Mouse (Mus musculus): ENCODE results near the gene Gm17727. TPM values are rescaled to one million over a fixed set of nuclear protein-coding genes. Genes with fewer than 3 reads are reported as not detected.

The Gm17727 gene
- not detected in 2 replicates for polyA plus RNA-seq (2015; fragmentation: Nextera tagmentation; extraction: Ambion mirVana)

GRCm38 (mm10) chr9:35778009-35778408 is at the start of gene Gm17727:
Gene Gm17727, minus strand, starts transcription at chr9:35778109.

GRCm38 (mm10) chr9:35790001-35790400 is 12.1 kb upstream of the Gm17727 start, which contains the start of the genes Gm27235 and D730048I06Rik:
Gene Gm27235, minus strand, starts transcription at chr9:35790101.
Gene D730048I06Rik, minus strand, starts transcription at chr9:35790112.

GRCm38 (mm10) chr9:35740749-35741148 is 37.2 kb downstream of the Gm17727 start, which contains the start of gene Gm17677:
Gene Gm17677, plus strand, starts transcription at chr9:35741049.

Other genes starting within 250 kb of the Gm17727 start
- 0.17 and 0.27 TPM in 2 replicates for gene Ddx25, start 219.6 kb downstream of the Gm17727 start, polyA plus RNA-seq (2015; fragmentation: Nextera tagmentation; extraction: Ambion mirVana)
- 8.0 and 8.3 TPM in 2 replicates for gene Pus3, start 219.5 kb downstream of the Gm17727 start, polyA plus RNA-seq (2015; fragmentation: Nextera tagmentation; extraction: Ambion mirVana)
- 0.28 and 0.31 TPM in 2 replicates for gene Pate2, start 207.8 kb downstream of the Gm17727 start, polyA plus RNA-seq (2015; fragmentation: Nextera tagmentation; extraction: Ambion mirVana)
- 3.4 and 4.2 TPM in 2 replicates for gene Hyls1, start 207.7 kb downstream of the Gm17727 start, polyA plus RNA-seq (2015; fragmentation: Nextera tagmentation; extraction: Ambion mirVana)
- gene Pate4, start 166.2 kb downstream of the Gm17727 start, polyA plus RNA-seq (2015; fragmentation: Nextera tagmentation; extraction: Ambion mirVana), result not detected in 2 replicates
- gene Pate3, start 129.9 kb downstream of the Gm17727 start, polyA plus RNA-seq (2015; fragmentation: Nextera tagmentation; extraction: Ambion mirVana), result not detected in 2 replicates
- gene Pate1, start 90.7 kb downstream of the Gm17727 start, polyA plus RNA-seq (2015; fragmentation: Nextera tagmentation; extraction: Ambion mirVana), result not detected in 2 replicates
- gene Gm17677, start 37.1 kb downstream of the Gm17727 start, polyA plus RNA-seq (2015; fragmentation: Nextera tagmentation; extraction: Ambion mirVana), result not detected in 2 replicates
- not detected in 2 replicates for gene Gm27235, start 12.0 kb upstream of the Gm17727 start, polyA plus RNA-seq (2015; fragmentation: Nextera tagmentation; extraction: Ambion mirVana)
- not detected in 2 replicates for gene D730048I06Rik, start 12.0 kb upstream of the Gm17727 start, polyA plus RNA-seq (2015; fragmentation: Nextera tagmentation; extraction: Ambion mirVana)
- gene 9230110F15Rik, start 66.0 kb upstream of the Gm17727 start, polyA plus RNA-seq (2015; fragmentation: Nextera tagmentation; extraction: Ambion mirVana), result not detected in 2 replicates
- gene 9230113P08Rik, start 130.3 kb upstream of the Gm17727 start, polyA plus RNA-seq (2015; fragmentation: Nextera tagmentation; extraction: Ambion mirVana), result not detected in 2 replicates